Mouse (Mus musculus): Measurements from ENCODE around the gene Smarca5. TPM values are rescaled to one million over a fixed set of nuclear protein-coding genes. Genes with fewer than 3 reads are reported as not detected.
"Not testable (repeated sequence)": the region's sequence is repeated elsewhere in the genome, so short reads cannot be mapped to it uniquely, and the experiment has no call there.

Gene Smarca5
- polyA plus RNA-seq (2016; fragmentation: Nextera tagmentation; extraction: Ambion mirVana) = 111 and 120 TPM in 2 replicates

- WGBS = under 1% methylated on average over 88 of the region's 91 CpGs
- Histone ChIP-seq H3K4me3 (peak within 1 kb of the TSS; percentile 84), H3K27ac (peak within 1 kb of the TSS; percentile 98), H3K4me1 (peaks cover 17% of the 10 kb centered on the region), H3K36me3 (replicated peaks) (peaks cover 21% of the 10 kb centered on the region)
- not testable (repeated sequence) for H3K9me3 ChIP-seq; H3K27me3 ChIP-seq (ENCODE audit: poor library complexity, severe bottlenecking)
- DNase-seq (ENCODE audit: extremely low spot score, low spot score) = peak; percentile 88
Observed at GRCm38 (mm10) chr8:80739155-80739924, at the start of gene Smarca5. Gene Smarca5 (minus strand): TSS chr8:80739497.

GRCm38 (mm10) chr8:80784559-80784958, 45.3 kb upstream of the Smarca5 start:
- H3K4me1 ChIP-seq = no peaks in the 10 kb centered on the region
- no peak overlapping the region for H3K4me3 ChIP-seq
- no peaks in the 10 kb centered on the region for H3K27me3 ChIP-seq (ENCODE audit: poor library complexity, severe bottlenecking)
- no peak for DNase-seq (ENCODE audit: extremely low spot score, low spot score)
- peaks cover 44% of the 10 kb centered on the region for H3K36me3 ChIP-seq (replicated peaks)
- H3K9me3 ChIP-seq = no peaks in the 10 kb centered on the region
- H3K27ac ChIP-seq = no peak overlapping the region
- 92% methylated on average over 9 of the region's 9 CpGs for WGBS

GRCm38 (mm10) chr8:80783271-80783670, 44.0 kb upstream of the Smarca5 start:
- no peak overlapping the region for H3K27ac ChIP-seq
- H3K27me3 ChIP-seq (ENCODE audit: poor library complexity, severe bottlenecking) = no peaks in the 10 kb centered on the region
- 94% methylated on average over 4 of the region's 4 CpGs for WGBS
- no peaks in the 10 kb centered on the region for H3K4me1 ChIP-seq
- H3K36me3 ChIP-seq (replicated peaks) = peaks cover 46% of the 10 kb centered on the region
- DNase-seq (ENCODE audit: extremely low spot score, low spot score) = no peak
- no peak overlapping the region for H3K4me3 ChIP-seq
- H3K9me3 ChIP-seq = no peaks in the 10 kb centered on the region

GRCm38 (mm10) chr8:80781338-80781737, 42.0 kb upstream of the Smarca5 start:
- Histone ChIP-seq H3K9me3 (no peaks in the 10 kb centered on the region), H3K36me3 (replicated peaks) (peaks cover 55% of the 10 kb centered on the region), H3K4me3 (no peak overlapping the region), H3K27me3 (ENCODE audit: poor library complexity, severe bottlenecking) (no peaks in the 10 kb centered on the region), H3K27ac (no peak overlapping the region), H3K4me1 (no peaks in the 10 kb centered on the region)
- no peak for DNase-seq (ENCODE audit: extremely low spot score, low spot score)
- WGBS = 83% methylated on average over 10 of the region's 10 CpGs

GRCm38 (mm10) chr8:80780271-80780670, 41.0 kb upstream of the Smarca5 start:
- no peak for DNase-seq (ENCODE audit: extremely low spot score, low spot score)
- Histone ChIP-seq H3K36me3 (replicated peaks) (peaks cover 56% of the 10 kb centered on the region), H3K9me3 (no peaks in the 10 kb centered on the region), H3K4me3 (no peak overlapping the region), H3K27me3 (ENCODE audit: poor library complexity, severe bottlenecking) (no peaks in the 10 kb centered on the region), H3K4me1 (no peaks in the 10 kb centered on the region), H3K27ac (no peak overlapping the region)
- WGBS = 93% methylated on average over 4 of the region's 4 CpGs

GRCm38 (mm10) chr8:80776436-80776835, 37.1 kb upstream of the Smarca5 start:
- Histone ChIP-seq H3K4me1 (no peaks in the 10 kb centered on the region), H3K36me3 (replicated peaks) (peaks cover 49% of the 10 kb centered on the region), H3K27me3 (ENCODE audit: poor library complexity, severe bottlenecking) (no peaks in the 10 kb centered on the region), H3K9me3 (no peaks in the 10 kb centered on the region), H3K27ac (no peak overlapping the region), H3K4me3 (no peak overlapping the region)
- DNase-seq (ENCODE audit: extremely low spot score, low spot score) = no peak
- 70% methylated on average over 8 of the region's 8 CpGs for WGBS

GRCm38 (mm10) chr8:80772732-80773460, 33.6 kb upstream of the Smarca5 start:
- DNase-seq (ENCODE audit: extremely low spot score, low spot score) = no peak
- H3K27me3 ChIP-seq (ENCODE audit: poor library complexity, severe bottlenecking) = no peaks in the 10 kb centered on the region
- H3K4me3 ChIP-seq = no peak overlapping the region
- WGBS = 91% methylated on average over 4 of the region's 4 CpGs
- no peaks in the 10 kb centered on the region for H3K4me1 ChIP-seq
- H3K36me3 ChIP-seq (replicated peaks) = peaks cover 64% of the 10 kb centered on the region
- no peaks in the 10 kb centered on the region for H3K9me3 ChIP-seq
- H3K27ac ChIP-seq = no peak overlapping the region

GRCm38 (mm10) chr8:80768451-80768850, 29.2 kb upstream of the Smarca5 start:
- no peak for DNase-seq (ENCODE audit: extremely low spot score, low spot score)
- Histone ChIP-seq H3K4me3 (no peak overlapping the region), H3K27me3 (ENCODE audit: poor library complexity, severe bottlenecking) (no peaks in the 10 kb centered on the region), H3K36me3 (replicated peaks) (peaks cover 62% of the 10 kb centered on the region), H3K9me3 (no peaks in the 10 kb centered on the region), H3K4me1 (no peaks in the 10 kb centered on the region), H3K27ac (no peak overlapping the region)
- WGBS = 95% methylated on average over 6 of the region's 6 CpGs

GRCm38 (mm10) chr8:80753017-80753715, 13.9 kb upstream of the Smarca5 start:
- no peaks in the 10 kb centered on the region for H3K36me3 ChIP-seq (replicated peaks)
- no peak overlapping the region for H3K27ac ChIP-seq
- no peaks in the 10 kb centered on the region for H3K4me1 ChIP-seq
- DNase-seq (ENCODE audit: extremely low spot score, low spot score) = peak; percentile 80
- no peaks in the 10 kb centered on the region for H3K9me3 ChIP-seq
- WGBS = 32% methylated on average over 9 of the region's 9 CpGs
- H3K4me3 ChIP-seq = no peak overlapping the region
- H3K27me3 ChIP-seq (ENCODE audit: poor library complexity, severe bottlenecking) = no peaks in the 10 kb centered on the region

GRCm38 (mm10) chr8:80752429-80752828, 13.1 kb upstream of the Smarca5 start:
- no peak for DNase-seq (ENCODE audit: extremely low spot score, low spot score)
- H3K27ac ChIP-seq = no peak overlapping the region
- H3K9me3 ChIP-seq = no peaks in the 10 kb centered on the region
- H3K27me3 ChIP-seq (ENCODE audit: poor library complexity, severe bottlenecking) = no peaks in the 10 kb centered on the region
- no peaks in the 10 kb centered on the region for H3K4me1 ChIP-seq
- no peaks in the 10 kb centered on the region for H3K36me3 ChIP-seq (replicated peaks)
- no peak overlapping the region for H3K4me3 ChIP-seq
- 70% methylated on average over 7 of the region's 7 CpGs for WGBS

- Histone ChIP-seq H3K27ac (no peak overlapping the region), H3K4me1 (no peaks in the 10 kb centered on the region), H3K36me3 (replicated peaks) (no peaks in the 10 kb centered on the region), H3K9me3 (no peaks in the 10 kb centered on the region), H3K27me3 (ENCODE audit: poor library complexity, severe bottlenecking) (no peaks in the 10 kb centered on the region), H3K4me3 (no peak overlapping the region)
- no peak for DNase-seq (ENCODE audit: extremely low spot score, low spot score)
- 91% methylated on average over 4 of the region's 4 CpGs for WGBS
Observed at GRCm38 (mm10) chr8:80749091-80749490, 9.8 kb upstream of the Smarca5 start.

- peaks cover 17% of the 10 kb centered on the region for H3K4me1 ChIP-seq
- H3K36me3 ChIP-seq (replicated peaks) = peaks cover 15% of the 10 kb centered on the region
- no peaks in the 10 kb centered on the region for H3K27me3 ChIP-seq (ENCODE audit: poor library complexity, severe bottlenecking)
- peak overlapping the region; percentile 98 for H3K27ac ChIP-seq
- no peaks in the 10 kb centered on the region for H3K9me3 ChIP-seq
- peak overlapping the region; percentile 84 for H3K4me3 ChIP-seq
- no peak for DNase-seq (ENCODE audit: extremely low spot score, low spot score)
- WGBS = 15% methylated on average over 14 of the region's 14 CpGs
Observed at GRCm38 (mm10) chr8:80739932-80740331, 635 bp upstream of the Smarca5 start.

All from forebrain, embryonic 10.5 days (tissue).